Mouse (Mus musculus): ENCODE data around the gene Olfml2a. TPM values are rescaled to one million over a fixed set of nuclear protein-coding genes. Genes with fewer than 3 reads are reported as not detected.

The Olfml2a gene
- polyA plus RNA-seq, 1 experiment from 2014 or later: 2.7 TPM

DNA sequence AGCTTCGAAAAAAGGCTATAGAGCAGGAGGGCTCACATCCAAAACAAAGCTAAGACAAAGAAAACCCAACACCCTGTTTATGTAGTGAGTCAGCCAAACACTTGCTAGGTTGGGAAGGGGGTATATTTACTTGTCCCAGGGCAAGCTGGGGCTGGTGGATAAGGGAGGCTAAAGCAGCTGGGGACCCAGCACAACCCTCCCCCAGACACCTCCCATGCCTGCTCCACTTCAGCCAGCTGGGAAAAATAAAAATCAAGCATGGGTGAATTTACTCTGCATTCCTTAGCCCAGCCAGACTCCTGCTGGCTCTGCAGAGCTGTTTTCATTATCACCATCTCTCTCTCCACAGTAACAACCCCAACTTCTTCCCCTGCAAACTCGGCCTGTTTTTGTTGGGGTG is 2.2 kb downstream of the Olfml2a start:
- peak overlapping the region; percentile 75; the same call in 1 of the 2 replicates for H3K27ac ChIP-seq (replicated peaks; ENCODE audit: low read depth, low read length)
- 41% methylated on average over 2 of the region's 2 CpGs for WGBS
- no peak overlapping the region for H3K4me2 ChIP-seq (ENCODE audit: low read depth, severe bottlenecking)
- H3K4me1 ChIP-seq (ENCODE audit: control insufficient read depth, insufficient read depth, low read length): peaks cover 17% of the 10 kb centered on the region
- H3K36me3 ChIP-seq (ENCODE audit: control insufficient read depth, insufficient read depth, low read length): no peaks in the 10 kb centered on the region
- DNase-seq (ENCODE audit: low spot score) (peak; percentile 58), ATAC-seq (ENCODE audit: insufficient number of reproducible peaks, low FRiP score, low TSS enrichment, low read depth) (peak; percentile 51; the same call in 1 of the 2 replicates)
- H3K27me3 ChIP-seq (ENCODE audit: control insufficient read depth, insufficient read depth, low read length): no peaks in the 10 kb centered on the region
- H3K9ac ChIP-seq (ENCODE audit: low read length): no peak overlapping the region
- H3K9me3 ChIP-seq (ENCODE audit: control insufficient read depth, low read length): no peaks in the 10 kb centered on the region
- no peak overlapping the region for H3K4me3 ChIP-seq (ENCODE audit: low read depth, low read length)

DNA sequence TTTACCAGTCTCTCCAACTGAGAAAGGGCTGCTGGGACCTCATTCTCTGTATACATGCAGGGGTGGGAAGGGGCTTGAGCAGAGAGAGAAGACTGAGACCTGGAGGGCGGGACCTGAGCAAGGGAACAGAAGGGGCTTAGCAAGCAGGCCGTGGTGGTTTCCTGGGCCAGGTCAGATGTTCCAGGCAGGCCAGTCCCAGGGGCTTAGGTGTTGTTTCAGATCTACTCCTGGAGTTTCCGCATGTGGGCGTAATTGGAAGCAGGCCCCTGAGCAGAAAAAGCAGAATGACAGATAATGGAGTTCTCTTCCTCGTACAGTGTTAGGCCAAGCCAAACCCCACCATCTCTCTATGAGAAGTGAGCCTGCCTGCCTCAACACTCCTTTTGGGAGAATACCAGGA is 3.2 kb downstream of the Olfml2a start:
- H3K36me3 ChIP-seq (ENCODE audit: control insufficient read depth, insufficient read depth, low read length): no peaks in the 10 kb centered on the region
- no peak overlapping the region for H3K4me2 ChIP-seq (ENCODE audit: low read depth, severe bottlenecking)
- H3K9me3 ChIP-seq (ENCODE audit: control insufficient read depth, low read length): no peaks in the 10 kb centered on the region
- WGBS: 33% methylated on average over 5 of the region's 5 CpGs
- H3K27ac ChIP-seq (replicated peaks; ENCODE audit: low read depth, low read length): peak overlapping the region; percentile 75; the same call in 1 of the 2 replicates
- no peak overlapping the region for H3K4me3 ChIP-seq (ENCODE audit: low read depth, low read length)
- ATAC-seq (ENCODE audit: insufficient number of reproducible peaks, low FRiP score, low TSS enrichment, low read depth): no peak
- H3K4me1 ChIP-seq (ENCODE audit: control insufficient read depth, insufficient read depth, low read length): peaks cover 17% of the 10 kb centered on the region
- peak overlapping the region; percentile 37 for H3K9ac ChIP-seq (ENCODE audit: low read length)
- peak; percentile 39 for DNase-seq (ENCODE audit: low spot score)
- H3K27me3 ChIP-seq (ENCODE audit: control insufficient read depth, insufficient read depth, low read length): no peaks in the 10 kb centered on the region

DNA sequence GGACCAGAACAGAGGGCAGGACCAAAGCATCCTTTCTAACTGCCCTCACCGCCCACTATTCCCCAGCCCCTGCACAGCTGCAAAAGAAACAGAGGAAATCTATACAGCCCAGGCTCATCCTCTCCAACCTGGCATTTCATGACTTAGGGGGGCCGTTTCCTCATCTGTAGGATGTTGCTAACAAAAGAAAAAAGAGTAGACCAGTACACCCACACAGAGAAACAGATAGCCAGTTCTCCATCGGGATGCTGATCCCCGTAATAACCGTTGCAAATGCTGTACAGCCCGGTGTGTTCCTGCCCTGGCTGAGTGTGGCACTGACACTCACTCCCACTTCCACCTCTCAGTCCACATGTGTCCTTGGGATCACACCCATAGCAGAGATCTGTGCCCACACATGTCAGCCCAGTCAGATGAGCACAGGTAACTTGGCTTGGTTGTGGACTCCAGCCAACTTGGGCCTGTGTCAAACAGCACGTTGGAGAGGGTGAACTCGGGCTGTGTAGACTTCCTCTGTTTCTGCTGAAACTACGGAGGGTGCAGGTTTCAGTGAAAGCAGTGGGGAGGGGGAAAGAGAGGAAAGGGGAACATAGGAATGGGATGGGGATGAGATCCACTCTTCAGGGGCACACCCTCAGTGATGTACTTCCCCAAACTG is 5.1 kb downstream of the Olfml2a start:
- Histone ChIP-seq H3K4me3 (ENCODE audit: low read depth, low read length) (no peak overlapping the region), H3K9ac (ENCODE audit: low read length) (no peak overlapping the region), H3K4me1 (ENCODE audit: control insufficient read depth, insufficient read depth, low read length) (peaks cover 16% of the 10 kb centered on the region), H3K27ac (replicated peaks; ENCODE audit: low read depth, low read length) (no peak overlapping the region), H3K4me2 (ENCODE audit: low read depth, severe bottlenecking) (no peak overlapping the region), H3K27me3 (ENCODE audit: control insufficient read depth, insufficient read depth, low read length) (no peaks in the 10 kb centered on the region), H3K9me3 (ENCODE audit: control insufficient read depth, low read length) (no peaks in the 10 kb centered on the region), H3K36me3 (ENCODE audit: control insufficient read depth, insufficient read depth, low read length) (no peaks in the 10 kb centered on the region)
- no peak for ATAC-seq (ENCODE audit: insufficient number of reproducible peaks, low FRiP score, low TSS enrichment, low read depth)
- no peak for DNase-seq (ENCODE audit: low spot score)
- WGBS: 79% methylated on average over 9 of the region's 9 CpGs

DNA sequence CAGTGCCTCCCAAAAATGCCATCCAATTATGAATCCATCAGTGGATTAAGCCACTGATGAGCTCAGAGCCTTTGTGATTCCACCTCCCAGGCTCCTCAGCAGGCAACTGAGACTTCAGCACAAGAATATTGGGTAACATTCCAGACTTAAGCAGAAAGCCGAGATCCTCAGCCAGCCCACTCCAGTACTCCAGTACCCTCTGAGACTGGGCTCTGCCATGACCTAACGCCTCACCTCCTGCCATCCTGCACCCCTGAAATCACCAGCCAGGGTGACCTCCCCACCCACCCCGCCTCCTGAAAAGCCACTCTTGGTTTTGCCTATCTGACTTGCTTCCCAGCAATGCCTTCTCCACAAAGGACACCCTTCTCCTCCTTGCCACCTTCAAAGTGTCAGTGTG is 5.6 kb downstream of the Olfml2a start:
- no peaks in the 10 kb centered on the region for H3K9me3 ChIP-seq (ENCODE audit: control insufficient read depth, low read length)
- no peak overlapping the region for H3K27ac ChIP-seq (replicated peaks; ENCODE audit: low read depth, low read length)
- DNase-seq (ENCODE audit: low spot score): no peak
- H3K4me2 ChIP-seq (ENCODE audit: low read depth, severe bottlenecking): no peak overlapping the region
- no peaks in the 10 kb centered on the region for H3K27me3 ChIP-seq (ENCODE audit: control insufficient read depth, insufficient read depth, low read length)
- ATAC-seq (ENCODE audit: insufficient number of reproducible peaks, low FRiP score, low TSS enrichment, low read depth): no peak
- no peak overlapping the region for H3K4me3 ChIP-seq (ENCODE audit: low read depth, low read length)
- peaks cover 13% of the 10 kb centered on the region for H3K4me1 ChIP-seq (ENCODE audit: control insufficient read depth, insufficient read depth, low read length)
- no peak overlapping the region for H3K9ac ChIP-seq (ENCODE audit: low read length)
- H3K36me3 ChIP-seq (ENCODE audit: control insufficient read depth, insufficient read depth, low read length): no peaks in the 10 kb centered on the region
- WGBS: 77% methylated on average over 3 of the region's 3 CpGs

DNA sequence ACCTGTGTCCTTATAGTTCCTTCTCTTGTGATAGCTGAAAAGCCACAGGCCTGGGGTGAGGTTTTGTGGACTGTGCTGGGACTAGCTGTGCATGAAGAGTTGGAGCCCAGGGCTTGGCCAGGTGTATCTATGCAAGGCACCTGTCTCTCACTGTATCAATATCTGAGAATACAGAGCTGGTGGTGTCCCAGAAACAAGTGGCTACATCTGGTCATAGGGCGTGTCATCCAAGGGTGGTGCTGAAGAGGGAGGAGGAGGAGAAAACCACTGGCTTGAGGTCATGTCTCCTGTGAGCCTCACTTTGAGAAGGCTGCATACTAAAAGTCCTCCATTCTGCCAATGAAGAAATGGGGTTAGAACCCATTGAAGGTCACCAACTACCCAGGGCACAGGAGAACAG is 6.2 kb downstream of the Olfml2a start:
- H3K9me3 ChIP-seq (ENCODE audit: control insufficient read depth, low read length): no peaks in the 10 kb centered on the region
- no peak overlapping the region for H3K27ac ChIP-seq (replicated peaks; ENCODE audit: low read depth, low read length)
- H3K36me3 ChIP-seq (ENCODE audit: control insufficient read depth, insufficient read depth, low read length): no peaks in the 10 kb centered on the region
- ATAC-seq (ENCODE audit: insufficient number of reproducible peaks, low FRiP score, low TSS enrichment, low read depth) (no peak), DNase-seq (ENCODE audit: low spot score) (no peak)
- no peak overlapping the region for H3K4me3 ChIP-seq (ENCODE audit: low read depth, low read length)
- 80% methylated on average over 1 of the region's 1 CpGs for WGBS
- H3K9ac ChIP-seq (ENCODE audit: low read length): no peak overlapping the region
- H3K4me2 ChIP-seq (ENCODE audit: low read depth, severe bottlenecking): no peak overlapping the region
- no peaks in the 10 kb centered on the region for H3K27me3 ChIP-seq (ENCODE audit: control insufficient read depth, insufficient read depth, low read length)
- peaks cover 13% of the 10 kb centered on the region; the same call in 1 of the 2 replicates for H3K4me1 ChIP-seq (ENCODE audit: control insufficient read depth, insufficient read depth, low read length)

DNA sequence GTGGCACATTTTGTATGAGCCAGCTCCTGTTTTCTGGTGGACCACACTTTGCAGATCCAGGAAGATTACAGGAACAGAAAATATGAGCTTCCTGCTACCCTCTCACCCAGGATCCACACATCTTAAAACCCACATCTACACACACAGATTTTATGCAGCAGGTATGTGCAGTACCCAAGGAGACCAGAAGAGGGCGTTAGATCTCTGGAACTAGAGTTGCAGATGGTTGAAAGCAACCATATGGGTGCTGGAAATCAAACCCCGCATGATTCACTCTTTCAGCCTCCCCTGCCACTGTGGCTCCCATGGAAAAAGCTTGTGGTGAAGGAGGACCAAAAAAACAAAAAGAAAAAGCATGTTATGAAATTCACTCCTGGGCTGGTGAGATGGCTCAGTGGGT is 7.3 kb downstream of the Olfml2a start:
- Histone ChIP-seq H3K9me3 (ENCODE audit: control insufficient read depth, low read length) (no peaks in the 10 kb centered on the region), H3K9ac (ENCODE audit: low read length) (no peak overlapping the region), H3K4me2 (ENCODE audit: low read depth, severe bottlenecking) (no peak overlapping the region), H3K4me1 (ENCODE audit: control insufficient read depth, insufficient read depth, low read length) (peaks cover 5% of the 10 kb centered on the region; the same call in 1 of the 2 replicates), H3K27ac (replicated peaks; ENCODE audit: low read depth, low read length) (no peak overlapping the region), H3K27me3 (ENCODE audit: control insufficient read depth, insufficient read depth, low read length) (no peaks in the 10 kb centered on the region), H3K4me3 (ENCODE audit: low read depth, low read length) (no peak overlapping the region), H3K36me3 (ENCODE audit: control insufficient read depth, insufficient read depth, low read length) (no peaks in the 10 kb centered on the region)
- WGBS: 79% methylated on average over 2 of the region's 2 CpGs
- ATAC-seq (ENCODE audit: insufficient number of reproducible peaks, low FRiP score, low TSS enrichment, low read depth) (no peak), DNase-seq (ENCODE audit: low spot score) (no peak)

DNA sequence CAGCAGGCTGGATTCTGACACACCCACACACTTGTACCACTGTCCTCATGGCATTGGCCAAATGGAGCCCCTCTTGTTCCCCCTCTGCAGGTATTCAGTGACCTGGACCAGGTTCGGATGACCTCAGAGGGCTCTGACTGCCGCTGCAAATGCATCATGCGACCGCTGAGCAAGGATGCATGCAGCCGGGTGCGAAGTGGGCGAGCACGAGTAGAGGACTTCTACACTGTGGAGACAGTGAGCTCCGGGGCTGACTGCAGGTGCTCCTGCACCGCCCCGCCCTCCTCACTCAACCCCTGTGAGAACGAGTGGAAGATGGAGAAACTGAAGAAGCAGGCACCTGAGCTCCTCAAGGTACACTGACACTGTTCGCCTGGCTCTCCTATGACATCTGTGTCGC is 9.6 kb downstream of the Olfml2a start:
- no peak overlapping the region for H3K4me3 ChIP-seq (ENCODE audit: low read depth, low read length)
- H3K27ac ChIP-seq (replicated peaks; ENCODE audit: low read depth, low read length): no peak overlapping the region
- DNase-seq (ENCODE audit: low spot score): no peak
- H3K9me3 ChIP-seq (ENCODE audit: control insufficient read depth, low read length): no peaks in the 10 kb centered on the region
- H3K36me3 ChIP-seq (ENCODE audit: control insufficient read depth, insufficient read depth, low read length): no peaks in the 10 kb centered on the region
- H3K4me2 ChIP-seq (ENCODE audit: low read depth, severe bottlenecking): no peak overlapping the region
- no peak overlapping the region for H3K9ac ChIP-seq (ENCODE audit: low read length)
- no peaks in the 10 kb centered on the region for H3K27me3 ChIP-seq (ENCODE audit: control insufficient read depth, insufficient read depth, low read length)
- no peaks in the 10 kb centered on the region for H3K4me1 ChIP-seq (ENCODE audit: control insufficient read depth, insufficient read depth, low read length)
- no peak for ATAC-seq (ENCODE audit: insufficient number of reproducible peaks, low FRiP score, low TSS enrichment, low read depth)
- WGBS: 81% methylated on average over 14 of the region's 14 CpGs

DNA sequence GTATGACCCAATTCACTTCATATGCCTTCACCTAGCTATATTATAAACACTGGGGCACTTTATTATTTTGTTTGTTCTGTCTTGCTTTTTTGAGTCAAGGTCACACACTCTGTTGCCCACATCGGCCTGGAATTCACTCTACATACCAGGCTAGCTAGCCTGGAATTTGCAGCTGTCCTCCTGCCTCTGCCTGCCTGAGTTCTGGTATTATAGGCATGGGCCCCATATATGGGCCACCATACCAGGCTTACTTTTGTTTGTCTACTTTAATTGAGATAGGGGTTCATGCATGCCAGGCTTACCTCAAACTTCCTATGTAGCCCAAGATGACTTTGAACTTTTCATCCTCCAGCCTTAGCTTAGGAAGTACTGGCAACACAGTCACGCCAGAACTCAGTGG is 10.1 kb downstream of the Olfml2a start:
- Histone ChIP-seq H3K9ac (ENCODE audit: low read length) (no peak overlapping the region), H3K4me2 (ENCODE audit: low read depth, severe bottlenecking) (no peak overlapping the region), H3K9me3 (ENCODE audit: control insufficient read depth, low read length) (no peaks in the 10 kb centered on the region), H3K4me3 (ENCODE audit: low read depth, low read length) (no peak overlapping the region), H3K27ac (replicated peaks; ENCODE audit: low read depth, low read length) (no peak overlapping the region), H3K27me3 (ENCODE audit: control insufficient read depth, insufficient read depth, low read length) (no peaks in the 10 kb centered on the region), H3K4me1 (ENCODE audit: control insufficient read depth, insufficient read depth, low read length) (no peaks in the 10 kb centered on the region), H3K36me3 (ENCODE audit: control insufficient read depth, insufficient read depth, low read length) (no peaks in the 10 kb centered on the region)
- ATAC-seq (ENCODE audit: insufficient number of reproducible peaks, low FRiP score, low TSS enrichment, low read depth) (no peak), DNase-seq (ENCODE audit: low spot score) (no peak)
- 72% methylated on average over 2 of the region's 2 CpGs for WGBS

DNA sequence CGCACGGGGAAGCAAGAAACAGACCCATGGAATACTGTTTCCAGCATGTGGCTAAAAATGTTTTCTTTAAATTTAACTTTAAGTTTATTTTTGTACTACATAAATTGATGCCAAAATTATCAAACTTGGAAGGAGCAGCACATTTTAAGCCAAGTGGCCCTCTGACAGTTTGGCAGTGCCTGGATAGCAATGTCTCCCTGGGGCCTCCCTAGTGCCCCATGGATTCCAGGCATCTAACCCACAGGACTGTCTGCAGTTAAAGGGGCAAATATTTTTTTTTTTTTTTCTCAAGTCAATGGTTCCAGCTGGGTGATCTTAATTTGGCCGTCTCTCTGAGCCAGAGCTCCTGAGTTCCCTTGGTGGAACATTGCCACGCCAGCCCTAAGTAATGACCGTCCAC is 11.4 kb downstream of the Olfml2a start:
- no peak for DNase-seq (ENCODE audit: low spot score)
- Histone ChIP-seq H3K27me3 (ENCODE audit: control insufficient read depth, insufficient read depth, low read length) (no peaks in the 10 kb centered on the region), H3K4me1 (ENCODE audit: control insufficient read depth, insufficient read depth, low read length) (no peaks in the 10 kb centered on the region), H3K4me2 (ENCODE audit: low read depth, severe bottlenecking) (no peak overlapping the region), H3K9ac (ENCODE audit: low read length) (no peak overlapping the region), H3K4me3 (ENCODE audit: low read depth, low read length) (no peak overlapping the region), H3K27ac (replicated peaks; ENCODE audit: low read depth, low read length) (no peak overlapping the region), H3K36me3 (ENCODE audit: control insufficient read depth, insufficient read depth, low read length) (no peaks in the 10 kb centered on the region), H3K9me3 (ENCODE audit: control insufficient read depth, low read length) (no peaks in the 10 kb centered on the region)
- no peak for ATAC-seq (ENCODE audit: insufficient number of reproducible peaks, low FRiP score, low TSS enrichment, low read depth)
- WGBS: 82% methylated on average over 5 of the region's 5 CpGs

Measured in limb, embryonic 11.5 days (tissue).